Mouse (Mus musculus) common myeloid progenitor, adult 5-6 weeks (primary cell): Measurements from ENCODE around the gene Krtcap2. TPM values are rescaled to one million over a fixed set of nuclear protein-coding genes. Genes with fewer than 3 reads are reported as not detected.
"Not testable (repeated sequence)": the region's sequence is repeated elsewhere in the genome, so short reads cannot be mapped to it uniquely, and the experiment has no call there.

Experiments
- ATAC-seq: replicated peaks from 2 replicates; pipeline ENCODE4 v1.8.0; 2016; ENCODE audit warnings: low read depth, mild to moderate bottlenecking, moderate TSS enrichment, inconsistent platforms; ENCODE audit not compliant: poor library complexity, severe bottlenecking
- total RNA-seq: library from RNA; stranded (forward); fragments of 200-1000, 187-1606 nt; gene quantifications from 2 replicates; pipeline ENCODE4 v1.2.3, GENCODE M21; 2017

The Krtcap2 gene
- 142 and 159 TPM in 2 replicates for total RNA-seq

DNA sequence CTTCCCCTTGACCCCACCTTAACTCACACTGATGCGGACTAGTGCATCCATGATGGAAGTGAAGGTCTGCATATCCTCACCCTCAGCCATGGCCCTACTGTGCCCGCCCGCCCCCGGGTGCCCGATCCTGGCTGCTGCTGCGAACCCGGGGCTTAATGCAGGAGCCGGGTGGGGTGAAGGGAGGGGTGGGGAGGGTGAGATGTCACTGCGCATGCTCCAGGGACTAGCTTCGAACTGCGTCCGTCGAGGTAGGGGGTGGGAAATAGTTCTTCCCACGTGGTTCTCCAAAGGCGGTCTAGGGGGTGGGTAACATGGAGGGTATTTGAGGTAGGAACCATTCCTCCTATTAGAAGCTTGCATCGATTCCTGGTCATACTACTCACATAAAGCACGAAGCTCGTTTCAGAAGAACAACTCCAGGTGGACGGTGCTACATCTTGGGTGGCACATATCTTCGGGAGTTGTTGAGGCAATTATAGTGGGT, at the start of gene Krtcap2:
Gene Krtcap2, plus strand, starts transcription at position 279 of the 484 bp plus-strand sequence.
- ATAC-seq = no peak

GRCm38 (mm10) chr3:89195979-89196877, 49.5 kb upstream of the Krtcap2 start:
- peak; percentile 98 for ATAC-seq

- no peak for ATAC-seq
Measured at GRCm38 (mm10) chr3:89199839-89200238, 45.9 kb upstream of the Krtcap2 start.

DNA sequence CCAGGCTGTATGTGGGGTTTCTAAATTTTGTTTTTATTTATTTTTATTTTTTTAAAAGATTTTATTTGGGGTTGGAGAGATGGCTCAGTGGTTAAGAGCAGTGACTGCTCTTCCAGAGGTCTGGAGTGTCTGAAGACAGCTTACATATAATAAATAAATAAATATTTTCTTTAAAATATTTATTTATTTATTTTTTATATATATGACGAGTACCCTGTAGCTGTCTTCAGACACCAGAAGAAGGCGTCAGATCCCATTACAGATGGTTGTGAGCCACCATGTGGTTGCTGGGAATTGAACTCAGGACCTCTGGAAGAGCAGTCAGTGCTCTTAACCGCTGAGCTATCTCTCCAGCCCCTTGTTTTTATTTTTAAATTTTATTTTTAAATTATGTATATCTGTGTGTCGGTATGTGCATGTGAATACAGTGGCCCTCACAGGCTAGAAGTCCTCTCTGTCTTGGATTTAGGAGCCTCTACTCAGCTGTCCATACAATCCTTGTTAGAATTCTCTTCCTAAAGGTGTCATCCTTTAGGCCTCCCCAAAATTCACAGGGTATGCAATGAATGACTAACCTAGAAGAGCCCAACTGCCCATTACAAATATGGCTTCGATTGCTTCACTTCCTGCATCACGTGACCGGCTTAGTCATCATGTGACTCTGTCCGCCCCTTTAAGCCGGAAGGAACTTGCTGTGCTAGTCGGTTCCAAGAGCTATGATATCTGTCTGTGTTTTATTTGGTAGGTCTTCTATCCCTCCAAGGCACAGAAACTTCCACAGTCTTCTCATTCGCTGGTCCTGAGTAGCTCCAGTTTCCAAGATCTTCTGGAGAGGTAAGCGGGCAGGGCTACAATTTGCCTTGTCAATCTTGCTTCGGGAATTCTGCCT, 43.3 kb upstream of the Krtcap2 start, which contains the start of gene Gba:
Gene Gba, plus strand, starts transcription at position 676 of the 889 bp plus-strand sequence.
- ATAC-seq = peak; percentile 89

DNA sequence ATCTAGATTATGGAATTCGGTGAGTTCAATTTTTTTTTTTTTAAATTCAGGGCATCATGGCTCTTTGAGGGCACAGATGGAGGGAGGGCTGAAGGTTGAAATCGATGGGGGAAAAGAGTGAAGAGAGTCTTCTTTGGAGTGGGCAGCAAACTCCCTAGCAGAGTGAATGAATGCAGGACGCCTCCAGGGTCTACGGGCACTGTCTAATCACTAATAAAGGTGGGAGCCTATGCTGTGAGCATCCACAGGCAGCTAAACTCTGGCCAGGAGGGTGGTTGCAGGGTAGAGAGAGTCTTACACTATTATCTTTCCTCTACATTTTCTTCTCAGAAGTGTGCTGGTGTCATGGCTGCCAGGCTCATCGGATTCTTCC, 42.6 kb upstream of the Krtcap2 start:
- no peak for ATAC-seq

- ATAC-seq = no peak
Measured at GRCm38 (mm10) chr3:89206079-89206478, 39.7 kb upstream of the Krtcap2 start.

DNA sequence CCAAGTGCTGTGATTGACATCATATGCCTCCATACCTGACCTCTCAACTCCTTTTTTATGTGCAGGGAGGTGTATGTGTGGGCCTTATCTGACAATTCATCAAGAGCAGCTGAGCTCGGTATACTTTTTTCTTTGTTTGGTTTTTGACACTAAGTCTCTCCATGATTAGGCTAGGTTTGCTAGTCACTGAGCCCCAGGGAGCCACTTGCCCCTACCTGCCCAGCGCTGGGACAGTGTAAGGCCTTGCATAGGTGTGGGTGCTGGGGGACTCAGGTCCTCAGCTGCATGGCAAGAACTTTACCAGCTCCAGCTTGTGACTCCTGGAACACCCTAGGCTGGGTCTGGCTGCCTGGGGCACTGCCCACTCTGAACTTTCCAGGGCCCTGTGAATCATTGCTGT, 39.1 kb upstream of the Krtcap2 start:
- ATAC-seq = no peak

DNA sequence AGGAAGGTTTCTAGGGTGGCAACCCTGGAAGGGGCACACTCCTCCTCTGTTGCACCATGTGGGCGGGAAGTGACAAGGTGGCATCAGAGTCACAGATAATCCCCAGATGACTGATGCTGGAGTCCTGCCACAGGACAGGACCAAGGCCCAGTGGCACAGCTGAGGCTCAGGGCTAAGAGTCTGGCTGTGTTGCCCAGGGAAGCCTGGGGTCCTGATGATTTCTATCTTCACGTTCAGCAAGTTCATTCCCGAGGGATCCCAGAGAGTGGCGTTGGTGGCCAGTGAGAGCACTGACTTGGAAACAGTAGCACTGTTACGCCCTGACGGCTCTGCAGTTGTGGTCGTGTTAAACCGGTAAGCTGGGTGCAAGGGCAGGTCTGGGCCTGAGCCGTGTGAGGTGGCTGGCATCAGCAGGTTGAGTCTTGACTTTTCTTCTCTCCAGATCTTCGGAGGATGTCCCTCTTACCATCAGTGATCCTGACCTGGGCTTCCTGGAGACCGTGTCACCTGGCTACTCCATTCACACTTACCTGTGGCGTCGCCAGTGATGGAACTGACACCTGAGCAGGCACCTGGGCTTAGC, 37.6 kb upstream of the Krtcap2 start:
- no peak for ATAC-seq

DNA sequence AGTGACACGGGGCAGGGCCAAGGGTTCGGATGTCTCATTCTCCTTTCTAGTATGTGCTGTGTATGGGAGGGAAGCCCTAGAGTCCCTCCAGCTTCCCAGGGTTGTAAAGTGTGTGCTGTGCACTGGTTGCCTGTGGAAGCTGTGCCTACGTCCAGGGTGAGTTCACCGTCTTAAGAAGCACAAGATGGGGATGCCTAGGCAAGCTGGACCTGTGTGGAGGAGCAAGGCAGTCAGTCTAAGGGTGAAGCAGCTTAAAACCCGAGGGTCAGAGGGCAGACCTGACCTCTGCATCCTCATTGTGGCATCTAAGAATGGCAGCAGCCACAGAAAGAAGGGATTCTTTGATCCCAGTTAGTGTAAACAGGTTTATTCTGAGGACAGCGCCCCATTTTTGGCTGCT, 37.0 kb upstream of the Krtcap2 start:
- no peak for ATAC-seq

- no peak for ATAC-seq
Measured at GRCm38 (mm10) chr3:89209731-89210130, 36.0 kb upstream of the Krtcap2 start.

DNA sequence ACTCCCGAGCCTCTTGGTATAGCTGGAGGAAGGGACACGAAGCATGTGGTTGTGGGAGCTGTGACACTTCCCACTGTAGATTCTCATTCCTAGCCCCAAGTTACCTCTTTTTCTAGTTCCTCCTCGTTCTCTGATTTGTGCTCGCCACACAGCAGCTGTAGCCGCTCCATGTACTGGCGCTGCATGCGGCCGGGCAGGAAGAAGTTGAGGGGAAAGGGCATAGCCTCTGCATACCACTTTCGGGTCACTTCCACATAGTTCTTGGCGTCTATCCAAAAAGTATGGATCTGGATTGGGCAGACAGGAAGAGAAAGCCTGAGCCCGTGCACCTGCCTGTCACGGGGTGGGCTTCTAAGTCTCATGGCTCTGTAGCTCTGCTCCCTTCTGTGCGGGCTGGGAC, 35.6 kb upstream of the Krtcap2 start:
- no peak for ATAC-seq

- no peak for ATAC-seq
Measured at GRCm38 (mm10) chr3:89210731-89211130, 35.0 kb upstream of the Krtcap2 start.

DNA sequence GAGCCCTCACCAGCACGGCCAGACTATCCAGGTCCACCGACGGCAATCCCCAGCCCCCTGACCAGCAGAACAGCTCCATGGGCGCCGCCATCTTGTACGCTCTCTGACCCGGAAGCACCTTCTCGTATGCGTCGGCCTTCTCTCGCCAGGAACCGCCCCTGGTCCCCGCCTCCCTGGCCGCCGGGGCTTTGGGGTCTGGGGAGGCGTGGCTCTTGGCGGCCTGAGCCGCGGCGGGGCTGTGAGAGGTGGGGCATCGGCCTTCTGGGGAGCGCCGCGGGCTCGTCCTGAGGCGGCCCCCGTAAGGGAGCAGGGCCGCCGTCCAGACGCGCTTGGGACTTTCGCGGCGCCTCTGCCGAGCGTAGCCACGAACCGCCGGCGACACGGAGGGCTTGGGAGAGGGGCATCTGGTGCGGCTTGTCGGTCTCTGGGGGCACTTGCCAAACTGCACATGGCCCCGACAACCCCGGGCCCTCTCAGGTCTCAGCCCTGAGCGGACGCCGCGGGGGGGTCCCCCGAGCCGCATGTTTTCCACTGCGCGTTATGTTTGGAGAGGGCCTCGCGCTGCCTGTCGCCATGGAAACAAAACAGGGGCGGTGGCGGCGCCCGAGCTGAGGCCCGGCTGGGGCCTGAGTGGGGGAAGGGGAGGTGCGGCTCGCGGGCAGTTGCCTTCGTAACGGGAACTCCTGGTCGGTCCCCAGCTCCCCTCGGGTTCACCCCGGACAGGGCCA, 31.8 kb upstream of the Krtcap2 start:
- ATAC-seq = peak; percentile 84

DNA sequence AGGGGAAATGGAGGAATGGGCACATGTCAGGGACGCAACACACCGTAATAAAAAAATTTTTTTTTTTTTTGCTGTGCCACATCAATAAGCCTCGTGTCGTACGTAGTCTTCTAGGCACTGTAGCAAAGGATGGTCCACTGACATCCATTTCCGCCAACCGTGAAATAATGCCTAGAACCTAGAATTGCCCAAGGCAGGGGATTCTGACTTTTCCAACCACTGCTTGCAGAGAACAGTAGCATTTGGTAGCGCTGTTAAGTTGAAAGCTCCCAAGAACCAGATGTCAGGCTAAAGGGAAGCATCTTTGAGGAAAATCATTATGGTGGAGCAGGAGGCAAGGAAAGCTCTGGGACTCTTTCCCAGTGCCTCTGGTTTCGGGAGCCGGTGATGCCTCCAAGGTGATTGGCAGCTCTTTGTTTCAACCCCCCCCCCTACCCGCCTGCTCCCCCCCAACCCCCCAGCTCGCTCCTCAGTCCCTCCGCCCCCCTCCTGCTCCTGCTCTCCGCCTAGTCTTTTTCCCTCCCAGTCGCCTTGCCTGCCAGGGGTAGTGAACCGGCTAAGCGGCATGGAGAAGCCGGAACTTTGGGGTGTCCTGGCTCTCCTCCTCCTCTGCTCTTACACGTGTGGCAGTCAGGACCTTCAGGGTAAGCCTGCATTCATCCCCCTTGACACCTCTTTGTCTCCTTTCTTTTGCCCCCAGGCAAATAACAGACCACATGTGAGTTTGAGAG, 30.9 kb upstream of the Krtcap2 start, which contains the start of gene Thbs3:
Gene Thbs3, plus strand, starts transcription at position 500 of the 731 bp plus-strand sequence.
- ATAC-seq = no peak

- ATAC-seq = peak; percentile 66
Measured at GRCm38 (mm10) chr3:89215853-89216252, 29.9 kb upstream of the Krtcap2 start.

- ATAC-seq = not testable (repeated sequence)
Measured at GRCm38 (mm10) chr3:89216407-89216806, 29.4 kb upstream of the Krtcap2 start.

DNA sequence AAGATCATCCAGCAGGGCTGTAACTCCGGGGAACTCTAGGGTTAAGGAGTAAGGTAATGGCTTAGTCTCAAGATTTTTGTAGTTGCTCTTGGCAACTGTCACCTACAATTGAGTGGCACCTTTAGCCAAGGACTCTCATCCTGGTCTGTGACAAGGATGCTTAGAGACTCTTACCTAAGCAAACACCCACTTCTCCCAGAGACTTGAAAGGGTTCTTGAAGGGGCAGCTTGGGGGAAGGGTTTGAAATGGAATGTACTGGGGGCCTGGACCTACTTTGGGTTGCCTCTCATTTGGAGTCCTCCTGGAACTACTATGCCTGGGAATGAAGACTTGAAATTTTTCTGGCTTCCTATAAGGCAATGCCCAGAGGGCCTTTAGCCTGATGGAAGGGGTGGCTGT, 27.5 kb upstream of the Krtcap2 start:
- no peak for ATAC-seq

GRCm38 (mm10) chr3:89219546-89219945, 26.2 kb upstream of the Krtcap2 start:
- no peak; the same call in 1 of the 2 replicates for ATAC-seq

- ATAC-seq = no peak
Measured at GRCm38 (mm10) chr3:89221167-89221566, 24.6 kb upstream of the Krtcap2 start.
